Mouse (Mus musculus) left cerebral cortex, postnatal 10 days (tissue): Measurements from ENCODE around the gene Baiap2. TPM values are rescaled to one million over a fixed set of nuclear protein-coding genes. Genes with fewer than 3 reads are reported as not detected.
A peak's percentile ranks its signal among the peaks of the same experiment; 100 is the strongest.

Source experiments
- DNase-seq, 2 experiments: peaks; one replicate each; pipeline ENCODE4 v3.0.0; 2021 to 2022; ENCODE audit warnings: low spot score in 2 of 2, mixed read lengths in 1 of 2; ENCODE audit errors: extremely low spot score in 1 of 2
- intact Hi-C: fragments of 180-260 bp; cut with DNase I; formaldehyde crosslinking; loops from one replicate; pipeline ENCODE4 v1.15.1; 2025
- total RNA-seq, 2 experiments: library from RNA; stranded (reverse); gene quantifications; 2 replicates each; pipeline ENCODE4 v1.2.3; 2021

The Baiap2 gene
- total RNA-seq, 2 experiments from 2014 or later, result 116 to 122 TPM

DNA sequence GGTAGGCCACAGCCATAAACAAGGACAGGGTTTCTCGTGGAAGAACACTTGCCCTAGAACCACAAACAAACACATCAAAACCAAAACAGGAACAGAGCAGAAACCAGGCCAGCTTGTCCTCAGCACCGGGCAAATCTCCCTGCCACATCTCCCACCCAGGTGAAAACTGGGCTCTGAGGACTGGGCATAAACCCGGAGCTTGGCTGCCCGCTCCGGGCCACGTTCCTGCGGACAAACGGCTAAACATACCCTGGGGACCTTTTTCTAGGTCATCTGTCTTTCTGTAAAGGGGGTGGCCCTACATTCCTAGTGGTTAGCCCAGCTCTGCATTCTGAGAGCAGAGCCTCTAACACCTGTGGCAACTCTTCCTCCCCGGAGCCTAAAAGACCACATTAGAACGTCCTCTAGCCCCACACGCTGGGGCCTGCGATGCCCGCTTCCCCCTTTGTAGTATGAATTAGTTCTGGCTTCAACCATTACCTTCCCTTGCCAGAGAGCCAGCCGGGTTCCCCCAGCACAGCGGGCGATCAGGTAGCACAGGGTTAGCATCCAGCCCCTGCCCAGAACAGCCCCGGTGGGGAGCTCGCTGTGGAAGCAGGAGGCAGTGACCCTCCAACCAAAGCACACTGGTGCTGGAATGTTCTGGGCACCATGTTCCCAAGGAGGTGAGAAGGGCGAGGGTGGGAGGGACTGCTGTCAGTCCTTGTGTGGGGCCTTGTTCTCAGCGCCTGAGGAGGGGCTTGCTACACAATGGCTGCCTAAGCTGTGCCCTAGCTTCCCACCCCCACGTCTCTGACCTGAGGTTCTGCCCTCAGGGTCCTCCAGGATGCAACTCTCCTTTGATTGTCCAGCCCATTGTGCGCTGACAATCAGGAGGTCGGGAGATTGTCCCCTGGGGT is 77.2 kb downstream of the Baiap2 start:
- intact Hi-C loops, result no loop called here
- DNase-seq, result peak in 1 of 2 experiments; percentile 33

DNA sequence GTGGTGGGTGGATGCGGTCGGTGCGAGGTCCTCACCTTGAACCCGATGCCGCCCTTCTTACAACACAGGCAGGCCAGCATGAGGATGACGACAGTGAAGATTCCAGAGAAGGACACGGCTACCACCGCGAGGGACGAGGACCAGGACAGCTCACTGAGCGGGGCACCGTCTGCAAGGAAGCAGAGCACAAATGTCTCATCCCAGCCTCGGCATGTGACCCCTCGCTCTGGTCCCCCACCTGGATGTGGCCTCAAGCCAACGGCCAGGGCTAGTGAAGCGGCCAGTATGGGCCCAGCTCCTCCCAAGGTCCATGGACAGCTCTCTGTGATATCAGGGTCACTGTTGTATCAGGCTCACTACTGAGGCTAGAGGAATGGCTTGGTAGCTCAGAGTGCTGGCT is 78.8 kb downstream of the Baiap2 start:
- intact Hi-C loops, result no loop called here

DNA sequence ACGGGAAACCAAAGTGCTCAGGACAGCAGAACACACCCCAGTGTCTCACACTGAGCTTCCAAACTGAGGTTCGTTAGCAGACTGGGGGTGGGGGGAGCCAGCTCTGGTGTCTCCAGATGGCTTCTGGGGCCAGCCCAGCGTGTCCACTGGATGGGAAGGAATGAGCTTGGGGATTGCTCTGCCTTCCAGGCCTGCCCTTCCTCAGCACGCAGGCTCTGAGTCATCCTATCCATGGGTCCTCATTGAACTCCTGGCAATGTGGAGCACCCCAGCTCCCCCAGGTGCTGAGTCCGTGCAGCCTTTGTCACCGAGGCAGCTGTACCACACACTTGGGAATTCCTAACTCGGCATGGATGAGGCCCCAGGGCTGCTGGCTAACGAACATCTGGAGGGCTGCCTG is 79.7 kb downstream of the Baiap2 start:
- intact Hi-C loops, result no loop called here
- DNase-seq, result no peak

More for the DNA sequence above, 78.8 kb downstream of the Baiap2 start:
- DNase-seq, result peak in 1 of 2 experiments; percentile 31

DNA sequence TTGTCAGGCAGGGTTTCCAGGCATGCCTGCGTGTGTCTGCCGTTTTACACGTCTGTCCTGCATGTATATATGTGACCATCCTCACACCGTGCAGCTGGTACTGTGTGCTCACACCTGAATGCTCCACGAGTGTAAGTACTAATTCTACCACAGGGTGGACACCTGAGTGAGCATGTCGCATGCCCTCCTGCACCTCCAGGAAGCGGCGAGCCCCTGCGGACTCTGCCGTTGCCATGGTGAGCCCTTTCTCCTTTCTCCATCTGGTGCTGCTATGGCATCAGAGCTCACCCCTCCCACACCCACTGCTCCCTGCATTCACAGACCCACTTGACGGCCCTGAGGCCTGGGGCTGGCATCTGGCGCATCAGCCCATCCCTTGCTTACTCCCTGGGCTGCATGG is 80.3 kb downstream of the Baiap2 start:
- peak in 1 of 2 experiments; percentile 28 for DNase-seq
- intact Hi-C loops, result no loop called here

DNA sequence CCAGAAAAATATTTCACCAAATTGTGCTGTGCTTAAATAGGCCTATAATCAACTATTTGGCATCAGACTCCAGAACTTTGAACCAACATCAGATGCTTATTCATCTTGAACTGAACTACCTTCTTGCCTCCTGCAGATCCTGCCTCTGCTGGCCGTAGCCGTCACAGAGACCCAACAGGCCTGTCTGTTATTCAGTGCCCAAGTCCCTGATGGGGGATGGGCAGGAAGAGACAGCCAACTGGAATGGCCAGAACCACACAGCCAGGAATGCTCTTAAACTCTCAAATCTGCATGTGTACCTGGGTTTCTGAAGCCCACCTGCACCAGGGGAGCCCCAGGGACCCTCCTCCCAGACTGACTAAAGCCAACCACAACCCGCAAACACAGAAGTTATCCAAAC is 84.4 kb downstream of the Baiap2 start:
- DNase-seq, result no peak
- intact Hi-C loops, result no loop called here

DNA sequence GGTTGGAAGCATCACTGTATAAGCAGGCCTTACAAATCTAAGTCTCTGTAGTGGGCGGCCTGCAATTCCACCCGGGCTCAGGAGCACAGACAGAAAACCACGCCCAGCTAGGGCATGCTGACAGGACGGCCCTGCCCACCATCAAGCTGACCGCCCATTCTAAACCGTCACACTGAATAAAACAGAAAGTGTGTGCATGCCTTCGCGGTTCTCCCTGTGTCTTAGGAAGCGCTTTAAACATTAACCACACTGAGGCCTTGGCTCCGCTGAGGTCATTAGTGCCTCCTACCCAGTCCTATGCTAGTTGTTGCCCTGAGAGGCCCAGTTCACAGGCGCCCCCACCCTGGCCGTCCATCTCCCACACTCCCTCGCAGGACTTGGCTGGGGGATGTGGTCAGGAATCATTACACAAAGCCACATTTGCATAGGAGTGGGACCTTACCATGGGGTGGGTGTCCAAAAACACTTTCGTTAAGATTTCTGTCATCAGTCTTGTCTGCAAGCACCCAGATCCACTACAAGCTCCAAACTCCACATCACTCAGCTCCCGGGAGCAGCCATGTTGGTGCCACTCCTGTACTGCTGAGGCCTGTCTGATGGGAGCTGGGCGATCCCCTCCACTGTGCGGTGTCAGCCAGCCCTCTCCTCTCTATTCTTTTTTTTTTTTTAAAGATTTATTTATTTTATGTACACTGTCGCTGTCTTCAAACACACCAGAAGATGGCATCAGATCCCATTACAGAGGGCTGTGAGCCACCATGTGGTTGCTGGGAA is 85.9 kb downstream of the Baiap2 start:
- intact Hi-C loops, result no loop called here
- DNase-seq, result no peak

DNA sequence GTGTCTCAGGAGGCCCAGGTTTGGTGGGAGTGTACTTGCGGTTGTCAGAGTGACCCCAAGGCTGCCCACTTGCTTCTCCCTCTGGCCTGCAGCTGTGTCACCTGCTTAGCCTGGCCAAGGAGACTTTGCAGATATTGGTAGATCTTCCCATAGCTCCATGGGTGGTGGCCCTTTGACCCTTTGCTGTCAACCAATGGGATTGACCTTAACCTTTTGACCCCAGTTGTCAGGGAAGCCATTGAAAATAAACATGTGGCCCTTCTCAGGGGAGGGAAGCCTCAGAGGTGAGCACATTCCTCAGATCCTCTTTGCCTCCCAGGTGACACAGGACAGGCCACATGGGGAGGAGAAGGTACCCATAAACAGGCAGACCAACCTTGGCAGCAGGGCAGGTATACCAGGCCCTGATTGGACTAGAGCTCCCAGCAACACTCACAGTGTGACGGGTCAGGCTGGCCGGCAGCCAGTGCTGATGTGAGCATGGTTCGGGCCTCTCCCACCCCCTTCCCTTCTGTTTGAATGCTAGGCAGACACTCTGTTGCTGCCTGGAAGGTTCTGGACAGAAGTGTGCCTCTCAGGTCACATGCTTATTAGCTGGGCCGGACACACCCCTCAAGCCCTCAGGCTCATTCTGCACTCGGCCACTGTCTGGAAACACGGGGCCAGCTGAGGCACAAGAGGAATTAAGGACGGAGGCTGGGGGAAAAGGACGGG is 87.0 kb downstream of the Baiap2 start:
- intact Hi-C loops, result no loop called here
- DNase-seq, result no peak

DNA sequence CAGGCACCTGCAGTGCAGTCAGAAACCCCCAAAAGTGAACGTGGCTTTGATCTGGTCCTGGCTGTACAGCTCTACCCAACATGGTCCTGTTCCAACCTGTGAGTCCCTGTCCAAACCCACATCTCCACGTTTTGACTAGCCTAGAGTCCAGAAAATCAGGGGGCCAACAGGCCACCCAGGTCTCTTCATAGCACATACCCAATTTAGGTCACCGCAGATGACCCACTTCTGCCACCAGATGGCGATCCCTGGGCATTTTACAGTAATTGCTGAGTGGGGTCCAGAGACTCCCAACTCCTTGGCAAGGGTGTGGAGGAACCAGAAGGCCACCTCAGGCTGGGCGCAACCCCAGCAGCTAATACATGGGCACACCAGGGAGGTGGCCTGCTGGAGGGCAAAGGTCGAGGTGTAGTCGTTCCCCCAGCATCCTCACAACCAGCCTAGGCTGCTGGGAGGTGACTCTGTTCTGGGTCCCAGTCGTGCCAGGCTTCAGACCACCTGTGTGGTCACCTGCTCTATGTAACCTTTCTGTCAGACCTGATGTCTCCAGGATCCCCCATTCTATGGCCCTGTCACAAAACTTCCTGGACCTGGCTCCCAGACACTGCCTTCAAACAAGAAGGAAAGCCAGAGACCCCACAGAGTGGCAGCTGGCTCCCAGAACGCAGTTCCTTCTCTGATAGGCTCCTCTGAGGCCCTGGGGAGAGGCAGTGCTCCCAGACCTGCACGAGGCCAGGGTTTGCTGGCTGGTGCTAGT is 87.8 kb downstream of the Baiap2 start:
- intact Hi-C loops, result no loop called here
- DNase-seq, result no peak

DNA sequence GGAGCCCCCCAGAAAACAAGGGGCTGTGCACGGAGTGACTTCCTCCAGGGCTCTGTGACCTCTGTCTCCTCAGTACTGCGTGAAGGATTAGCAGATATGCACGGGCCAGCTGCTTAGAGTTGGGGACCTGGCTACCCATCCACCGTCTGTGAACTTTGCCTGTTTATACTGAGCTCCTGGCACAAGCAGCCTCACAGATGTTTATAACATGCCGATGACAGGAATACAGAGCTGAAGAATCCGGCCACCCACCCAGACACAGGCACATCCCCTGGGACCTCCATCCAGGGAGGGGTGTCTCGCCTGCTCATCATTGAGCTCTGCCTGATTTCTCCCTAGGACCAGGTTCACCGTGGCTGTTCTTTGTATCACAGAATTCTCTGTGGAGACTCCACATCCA is 89.5 kb downstream of the Baiap2 start:
- no peak for DNase-seq
- intact Hi-C loops, result no loop called here

DNA sequence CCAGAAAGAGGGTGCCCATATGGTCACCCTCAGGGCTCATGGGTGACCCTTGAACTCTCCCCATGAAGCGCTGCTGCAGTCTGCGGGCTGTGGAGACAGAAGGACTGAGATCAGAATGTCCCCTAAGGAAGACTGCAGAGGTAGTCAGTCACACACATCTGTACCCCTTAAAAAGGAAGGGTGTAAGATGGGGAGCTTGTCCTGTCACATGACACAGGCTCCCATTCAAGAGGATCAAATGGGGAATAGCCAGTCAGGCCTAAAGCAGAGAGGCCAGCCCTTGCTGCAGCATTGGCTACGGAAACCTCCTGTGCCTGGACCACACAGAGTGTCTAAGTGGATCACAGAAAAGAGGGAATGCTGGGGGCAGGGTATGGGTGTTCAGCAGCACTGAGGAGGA is 90.9 kb downstream of the Baiap2 start:
- intact Hi-C loops, result no loop called here

DNA sequence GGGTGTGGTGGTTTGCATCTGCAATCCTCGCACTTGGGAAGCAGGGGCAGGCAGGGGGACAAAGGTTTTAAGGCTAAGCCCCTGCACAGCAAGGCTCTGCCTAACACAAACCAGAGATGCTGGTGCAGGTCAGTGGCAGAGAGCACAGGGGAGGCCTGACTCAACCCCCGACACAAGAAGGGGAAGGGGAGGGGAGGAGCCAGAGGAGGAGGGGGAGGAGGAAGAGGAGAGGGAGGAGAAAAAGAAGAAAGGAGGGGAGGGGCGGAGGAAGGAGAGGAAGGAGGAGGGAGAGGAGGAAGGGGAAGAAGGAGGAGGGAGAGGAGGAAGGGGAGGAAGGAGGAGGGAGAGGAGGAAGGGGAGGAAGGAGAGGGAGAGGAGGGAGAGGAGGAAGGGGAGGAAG is 91.7 kb downstream of the Baiap2 start:
- intact Hi-C loops, result no loop called here

More for the DNA sequence above, 90.9 kb downstream of the Baiap2 start:
- no peak for DNase-seq

DNA sequence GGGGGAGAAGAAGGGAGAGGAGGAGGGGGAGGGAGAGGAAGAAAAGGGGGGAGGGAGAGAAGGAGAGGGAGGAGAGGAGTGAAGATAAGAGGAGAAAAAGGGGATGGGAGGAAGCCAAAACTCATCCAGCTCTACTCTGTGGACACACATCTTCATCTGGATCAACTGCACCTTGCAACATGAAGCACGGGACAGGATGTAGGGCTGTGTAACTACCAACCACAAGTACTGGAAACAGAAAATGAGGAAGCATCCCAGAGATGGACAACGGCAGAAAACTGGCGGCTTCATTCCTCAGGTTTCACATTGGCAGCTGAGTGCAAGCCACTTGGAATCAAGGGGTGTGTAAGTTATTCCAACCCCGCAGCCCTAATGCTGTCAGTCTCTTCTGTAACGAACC is 92.2 kb downstream of the Baiap2 start:
- intact Hi-C loops, result no loop called here
- DNase-seq, result no peak

More for the DNA sequence above, 91.7 kb downstream of the Baiap2 start:
- no peak for DNase-seq

DNA sequence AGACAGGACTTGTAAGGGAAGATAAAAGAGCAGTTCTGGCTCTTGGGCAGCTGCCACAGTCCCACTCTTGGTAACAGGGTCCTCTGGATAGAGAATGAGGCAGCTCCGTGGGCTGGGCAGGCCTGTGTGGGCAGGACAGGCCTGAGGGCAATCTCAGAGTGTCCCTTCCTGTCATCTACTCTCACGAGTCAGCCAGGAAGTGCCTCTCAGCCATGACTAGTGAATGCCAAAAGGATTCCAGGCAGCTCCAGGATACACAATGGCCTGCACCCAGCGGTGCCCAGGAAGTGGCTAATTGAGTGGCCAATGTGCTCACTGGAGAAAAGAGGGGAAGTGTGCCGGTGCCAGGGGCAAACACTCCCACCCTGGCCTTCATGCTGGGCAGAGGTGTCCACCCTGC is 97.0 kb downstream of the Baiap2 start:
- intact Hi-C loops, result no loop called here
- peak in 1 of 2 experiments; percentile 27 for DNase-seq

DNA sequence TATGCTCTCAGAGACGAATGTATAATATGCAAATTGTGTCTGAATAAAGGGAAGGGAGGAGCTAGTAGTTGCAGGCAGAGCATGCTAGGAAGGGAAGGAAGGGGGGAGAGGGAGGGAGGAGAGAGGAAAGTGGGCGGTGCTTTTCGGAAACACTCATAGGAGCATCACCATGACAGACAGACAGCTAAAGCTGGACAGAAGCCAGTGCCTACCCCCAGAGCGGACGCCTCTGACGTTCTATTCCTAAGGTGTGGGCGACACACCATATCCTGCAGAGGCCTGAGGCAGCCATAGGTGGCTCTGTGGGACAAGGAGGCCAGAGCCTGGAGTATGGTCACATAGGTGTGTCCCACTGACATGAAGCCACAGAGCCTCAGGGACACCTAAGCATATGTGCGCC is 97.9 kb downstream of the Baiap2 start:
- intact Hi-C loops, result no loop called here
- peak; percentile 57 to 65 for DNase-seq

DNA sequence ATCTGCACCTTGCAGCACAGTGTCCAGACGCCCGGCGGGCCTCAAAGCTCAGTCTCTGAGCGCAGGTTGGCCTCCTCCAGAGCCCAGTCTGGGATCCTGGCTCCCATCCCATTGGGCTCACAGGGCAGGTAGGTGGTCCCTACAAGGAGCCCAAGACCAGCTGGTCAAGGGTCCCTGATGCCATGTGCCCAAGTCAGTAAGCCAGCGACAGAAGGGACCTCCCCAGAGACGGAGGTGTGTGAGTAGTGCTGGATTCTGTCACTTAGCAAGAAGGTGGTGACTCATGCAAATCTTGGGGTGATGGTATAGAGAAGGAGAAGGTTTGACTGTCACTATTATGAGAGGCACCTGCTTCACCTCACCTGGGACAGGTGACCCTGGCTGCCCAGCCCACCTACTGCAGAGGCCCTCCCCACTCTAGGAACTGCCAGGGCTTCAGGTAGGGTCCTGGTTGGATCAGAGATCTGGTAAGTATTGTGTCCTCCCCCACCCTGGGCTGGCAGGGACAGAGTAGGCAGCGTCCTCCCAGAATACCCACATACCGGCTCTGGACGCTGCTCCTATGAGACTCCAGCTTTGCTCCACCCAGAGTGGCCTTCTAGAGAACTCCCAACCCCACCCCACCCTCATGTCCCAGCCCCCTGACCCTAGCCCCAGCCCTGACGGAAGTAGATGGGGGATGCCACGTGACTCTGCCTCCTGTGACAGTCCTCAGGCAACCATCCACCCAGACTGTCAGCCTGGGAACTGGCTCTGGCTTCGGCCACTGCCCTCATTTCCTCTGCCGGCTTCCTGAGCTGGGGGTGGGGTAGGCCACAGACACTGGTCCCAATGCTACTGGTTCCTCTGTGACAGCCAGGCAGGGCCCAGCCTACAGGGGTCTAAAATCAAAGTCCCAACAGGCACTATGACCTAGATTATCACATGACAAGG is 98.9 kb downstream of the Baiap2 start:
- intact Hi-C loops, result no loop called here
- DNase-seq, result peak; percentile 56 to 89

DNA sequence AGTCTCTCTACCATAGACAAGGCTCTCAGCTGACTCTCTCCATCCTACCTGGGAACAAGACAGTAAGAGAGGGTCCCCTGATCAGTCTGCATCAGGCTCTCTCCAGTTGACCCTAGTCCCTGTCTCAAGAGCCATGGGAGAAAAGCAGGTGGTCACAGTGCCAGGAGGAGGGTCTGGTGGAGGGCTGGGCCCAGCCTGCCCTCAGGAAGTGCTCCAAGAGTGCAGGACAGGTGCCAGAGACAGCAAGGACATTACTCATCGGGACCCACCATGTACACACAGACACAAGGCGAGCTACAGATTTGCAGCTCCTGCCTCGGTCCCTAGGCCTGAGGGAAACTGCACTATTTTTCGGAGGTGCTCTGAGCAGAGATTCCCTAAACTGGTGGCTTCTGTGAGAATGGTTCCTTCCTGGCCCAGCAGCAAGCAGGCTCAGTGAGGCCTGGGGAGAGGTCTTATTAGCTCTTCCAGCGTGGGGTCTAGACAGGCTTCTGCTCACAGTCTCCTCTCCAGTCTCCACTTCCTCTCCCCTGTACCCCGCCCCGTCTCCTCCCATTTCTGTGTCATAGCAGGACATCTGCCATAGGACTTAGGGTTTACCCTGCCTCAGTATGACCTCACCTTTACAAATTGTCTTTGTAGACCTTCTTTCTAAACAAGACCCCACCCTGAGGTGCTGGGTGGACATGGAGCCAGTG is 99.7 kb downstream of the Baiap2 start:
- intact Hi-C loops, result no loop called here
- no peak for DNase-seq

DNA sequence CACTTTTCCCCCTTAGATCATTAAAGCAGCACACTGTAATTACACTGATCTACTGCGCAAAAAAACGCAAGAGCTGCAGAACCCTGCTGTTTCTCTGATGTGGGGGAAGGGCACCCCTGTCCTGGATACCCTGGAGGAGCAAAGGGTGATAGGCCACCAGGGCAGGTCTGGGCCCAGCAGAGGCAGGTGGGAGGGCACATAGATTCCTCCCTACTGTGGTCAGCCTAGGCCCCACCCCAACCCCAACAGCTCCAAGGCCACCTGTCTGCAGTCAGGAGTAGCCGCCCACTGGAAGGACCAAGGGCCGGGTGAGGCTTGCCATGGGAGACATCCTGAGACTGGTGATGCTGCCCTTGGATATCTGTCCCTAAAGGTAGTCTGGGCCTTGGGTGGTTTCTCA is 102.8 kb downstream of the Baiap2 start:
- no peak for DNase-seq
- intact Hi-C loops, result no loop called here
